Mouse (Mus musculus): ENCODE measurements around the gene Wrnip1. TPM values are rescaled to one million over a fixed set of nuclear protein-coding genes. Genes with fewer than 3 reads are reported as not detected.
A peak's percentile ranks its signal among the peaks of the same experiment; 100 is the strongest.
"Not testable (repeated sequence)": the region's sequence is repeated elsewhere in the genome, so short reads cannot be mapped to it uniquely, and the experiment has no call there.

Gene Wrnip1
- polyA plus RNA-seq, 1 experiment from 2014 or later = 7.9 TPM

DNA sequence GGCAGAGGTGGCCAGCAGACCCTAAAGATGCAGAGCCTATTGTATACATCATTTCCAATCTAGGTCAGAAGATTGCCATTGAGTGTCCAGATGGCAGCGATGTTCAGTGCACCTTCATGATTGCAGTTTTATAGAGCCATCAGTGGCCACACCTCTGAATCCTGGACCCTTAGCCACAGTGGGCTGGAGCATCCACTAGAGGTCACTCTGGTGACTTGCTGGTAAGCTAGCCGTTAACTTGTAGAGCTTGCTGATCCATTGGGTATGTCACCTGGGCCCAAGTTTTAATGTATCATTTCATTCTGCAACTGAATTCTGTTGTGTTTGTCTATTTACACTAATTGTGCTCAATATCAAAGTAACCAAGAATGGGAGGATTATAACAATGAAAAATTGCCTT, 63.8 kb downstream of the Wrnip1 start:
- TF ChIP-seq CTCF (IDR thresholded peaks at IDR 0.05; ENCODE audit: low read depth) (peak; percentile 45), EP300 (IDR thresholded peaks at IDR 0.05; ENCODE audit: low read depth) (no peak)
- ATAC-seq (no peak), DNase-seq (no peak)
- Histone ChIP-seq H3K9ac (replicated peaks) (no peak overlapping the region), H3K4me3 (ENCODE audit: low read depth, low read length) (no peak overlapping the region), H3K27ac (ENCODE audit: low read depth) (no peak overlapping the region), H3K36me3 (replicated peaks; ENCODE audit: insufficient read depth, low read length) (no peaks in the 10 kb centered on the region), H3K27me3 (ENCODE audit: insufficient read depth, low read length) (no peaks in the 10 kb centered on the region), H3K4me1 (ENCODE audit: insufficient read depth) (no peaks in the 10 kb centered on the region), H3K9me3 (ENCODE audit: low read length) (no peaks in the 10 kb centered on the region), H3K4me2 (ENCODE audit: low read depth, low read length) (no peak overlapping the region)
- WGBS (ENCODE audit: insufficient replicate concordance) = 53% methylated on average over 2 of the region's 2 CpGs

DNA sequence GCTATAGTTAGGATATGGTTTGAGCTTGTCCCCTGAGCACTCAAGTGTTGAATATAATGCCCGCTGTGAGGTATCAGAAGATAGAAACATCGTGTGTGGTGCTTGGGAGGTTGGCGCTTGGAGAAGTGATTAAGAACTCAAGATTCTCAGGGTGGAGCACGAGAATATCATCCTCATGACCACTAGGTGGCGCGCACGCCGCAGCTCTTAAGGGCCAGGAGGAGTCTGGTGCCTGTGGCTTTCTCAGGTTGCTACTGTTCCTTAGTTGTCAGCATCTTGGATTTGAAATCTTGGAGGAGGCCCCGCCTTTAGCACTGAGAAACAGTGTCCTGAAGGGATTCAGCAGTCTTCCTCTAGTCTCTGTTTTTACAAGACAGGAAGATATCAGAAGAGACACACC, 64.6 kb downstream of the Wrnip1 start:
- peak; percentile 38; the same call in 1 of the 2 replicates for ATAC-seq
- no peak overlapping the region for H3K4me2 ChIP-seq (ENCODE audit: low read depth, low read length)
- no peaks in the 10 kb centered on the region for H3K36me3 ChIP-seq (replicated peaks; ENCODE audit: insufficient read depth, low read length)
- WGBS (ENCODE audit: insufficient replicate concordance) = 8% methylated on average over 9 of the region's 9 CpGs
- TF ChIP-seq CTCF (IDR thresholded peaks at IDR 0.05; ENCODE audit: low read depth) (peak; percentile 92), EP300 (IDR thresholded peaks at IDR 0.05; ENCODE audit: low read depth) (no peak)
- H3K9ac ChIP-seq (replicated peaks) = no peak overlapping the region
- no peaks in the 10 kb centered on the region for H3K4me1 ChIP-seq (ENCODE audit: insufficient read depth)
- H3K4me3 ChIP-seq (ENCODE audit: low read depth, low read length) = no peak overlapping the region
- no peaks in the 10 kb centered on the region for H3K9me3 ChIP-seq (ENCODE audit: low read length)
- H3K27me3 ChIP-seq (ENCODE audit: insufficient read depth, low read length) = no peaks in the 10 kb centered on the region
- peak; percentile 72 for DNase-seq
- H3K27ac ChIP-seq (ENCODE audit: low read depth) = no peak overlapping the region

DNA sequence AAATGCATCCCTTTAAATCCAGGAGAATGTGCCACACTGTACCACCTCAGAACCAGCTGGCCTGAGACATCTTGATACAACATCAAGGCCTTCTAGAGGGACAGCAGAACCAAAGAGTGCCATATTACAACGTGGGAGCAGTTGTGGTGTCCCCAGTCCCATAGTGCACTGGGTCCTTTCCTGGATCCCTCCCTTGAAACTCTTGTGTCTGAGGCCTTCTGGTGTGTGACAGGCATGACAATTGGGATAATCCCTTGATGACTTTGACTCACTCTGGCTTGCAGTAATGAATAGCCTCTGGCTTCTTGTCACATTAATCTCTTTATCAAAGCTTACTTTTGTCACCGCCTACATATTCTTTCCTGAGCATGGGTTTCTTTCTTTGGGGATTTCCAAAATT, 65.2 kb downstream of the Wrnip1 start:
- TF ChIP-seq EP300 (IDR thresholded peaks at IDR 0.05; ENCODE audit: low read depth) (no peak), CTCF (IDR thresholded peaks at IDR 0.05; ENCODE audit: low read depth) (no peak)
- H3K27ac ChIP-seq (ENCODE audit: low read depth) = no peak overlapping the region
- ATAC-seq (no peak), DNase-seq (no peak)
- no peak overlapping the region for H3K9ac ChIP-seq (replicated peaks)
- no peaks in the 10 kb centered on the region for H3K9me3 ChIP-seq (ENCODE audit: low read length)
- H3K4me1 ChIP-seq (ENCODE audit: insufficient read depth) = no peaks in the 10 kb centered on the region
- no peak overlapping the region for H3K4me2 ChIP-seq (ENCODE audit: low read depth, low read length)
- no peaks in the 10 kb centered on the region for H3K27me3 ChIP-seq (ENCODE audit: insufficient read depth, low read length)
- WGBS (ENCODE audit: insufficient replicate concordance) = 51% methylated on average over 2 of the region's 2 CpGs
- H3K4me3 ChIP-seq (ENCODE audit: low read depth, low read length) = no peak overlapping the region
- H3K36me3 ChIP-seq (replicated peaks; ENCODE audit: insufficient read depth, low read length) = no peaks in the 10 kb centered on the region

DNA sequence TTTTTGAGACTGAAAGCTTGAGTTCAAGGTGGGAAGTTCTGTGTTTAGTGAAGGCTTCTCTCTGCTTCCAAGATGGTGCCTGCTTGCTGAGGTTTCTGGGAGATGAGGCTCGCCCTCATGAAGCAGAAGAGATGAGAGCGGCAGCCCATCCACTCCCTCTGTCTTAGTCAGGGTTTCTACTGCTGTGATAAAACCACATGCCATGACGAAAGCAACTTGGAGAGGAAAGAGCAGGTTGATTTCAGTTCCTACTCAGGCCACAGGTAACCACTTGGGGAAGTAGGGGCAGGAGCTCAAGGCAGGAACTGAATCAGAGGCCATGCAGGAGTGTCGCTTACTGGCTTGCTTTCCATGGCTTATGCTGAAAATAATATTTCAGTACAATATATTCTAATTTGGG, 66.4 kb downstream of the Wrnip1 start:
- not testable (repeated sequence) for ATAC-seq, DNase-seq
- WGBS (ENCODE audit: insufficient replicate concordance) = 41% methylated on average over 4 of the region's 4 CpGs

DNA sequence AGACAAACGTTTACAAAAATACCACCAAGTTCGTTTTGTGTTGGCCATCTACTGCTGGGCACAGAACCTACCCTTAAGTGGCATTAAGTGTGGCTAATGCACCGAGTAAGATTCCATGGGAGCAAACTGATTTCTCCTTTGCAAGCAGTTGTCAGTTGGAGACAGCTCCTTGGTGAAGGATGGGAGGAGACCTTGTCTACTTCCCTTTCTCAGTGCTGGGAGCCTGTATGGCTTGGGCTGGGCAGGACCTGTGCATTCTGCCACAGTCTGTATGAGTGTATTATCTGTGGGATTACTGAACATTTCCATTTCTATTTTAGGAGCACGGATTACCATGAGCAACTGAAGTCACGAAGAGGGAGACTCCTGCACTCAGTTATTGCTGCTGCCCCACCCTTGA, 67.0 kb downstream of the Wrnip1 start:
- Histone ChIP-seq H3K36me3 (replicated peaks; ENCODE audit: insufficient read depth, low read length) (no peaks in the 10 kb centered on the region), H3K27me3 (ENCODE audit: insufficient read depth, low read length) (no peaks in the 10 kb centered on the region), H3K4me3 (ENCODE audit: low read depth, low read length) (no peak overlapping the region), H3K4me2 (ENCODE audit: low read depth, low read length) (no peak overlapping the region), H3K9me3 (ENCODE audit: low read length) (no peaks in the 10 kb centered on the region), H3K27ac (ENCODE audit: low read depth) (no peak overlapping the region), H3K9ac (replicated peaks) (no peak overlapping the region), H3K4me1 (ENCODE audit: insufficient read depth) (no peaks in the 10 kb centered on the region)
- DNase-seq = no peak
- 42% methylated on average over 5 of the region's 5 CpGs for WGBS (ENCODE audit: insufficient replicate concordance)
- ATAC-seq = no peak
- TF ChIP-seq EP300 (IDR thresholded peaks at IDR 0.05; ENCODE audit: low read depth) = no peak
- no peak for TF ChIP-seq CTCF (IDR thresholded peaks at IDR 0.05; ENCODE audit: low read depth)

More for the DNA sequence above, 66.4 kb downstream of the Wrnip1 start:
- not testable (repeated sequence) for H3K9ac ChIP-seq (replicated peaks); H3K4me1 ChIP-seq (ENCODE audit: insufficient read depth); H3K4me3 ChIP-seq (ENCODE audit: low read depth, low read length); H3K27me3 ChIP-seq (ENCODE audit: insufficient read depth, low read length); H3K36me3 ChIP-seq (replicated peaks; ENCODE audit: insufficient read depth, low read length); H3K9me3 ChIP-seq (ENCODE audit: low read length); H3K27ac ChIP-seq (ENCODE audit: low read depth); H3K4me2 ChIP-seq (ENCODE audit: low read depth, low read length)

Other genes starting within 250 kb of the Wrnip1 start
- gene Mylk4, start 18.1 kb upstream of the Wrnip1 start, polyA plus RNA-seq (2015; fragmentation: Nextera tagmentation; extraction: Ambion mirVana) = 0.06 TPM in 1 of 2 replicates, not detected in the other
- not detected in 2 replicates for gene D930007J09Rik, start 811 bp downstream of the Wrnip1 start, polyA plus RNA-seq (2015; fragmentation: Nextera tagmentation; extraction: Ambion mirVana)
- gene Serpinb1a, start 49.1 kb downstream of the Wrnip1 start, polyA plus RNA-seq (2015; fragmentation: Nextera tagmentation; extraction: Ambion mirVana) = 50.4 and 50.7 TPM in 2 replicates
- not detected in 2 replicates for gene Serpinb1c, start 96.2 kb downstream of the Wrnip1 start, polyA plus RNA-seq (2015; fragmentation: Nextera tagmentation; extraction: Ambion mirVana)
- gene Serpinb6b, start 163.2 kb downstream of the Wrnip1 start, polyA plus RNA-seq (2015; fragmentation: Nextera tagmentation; extraction: Ambion mirVana) = 2.9 TPM in 2 replicates
- 1.7 and 2.2 TPM in 2 replicates for gene Serpinb9, start 201.2 kb downstream of the Wrnip1 start, polyA plus RNA-seq (2015; fragmentation: Nextera tagmentation; extraction: Ambion mirVana)
- 0.15 TPM in 1 of 2 replicates, not detected in the other for gene Serpinb9b, start 225.4 kb downstream of the Wrnip1 start, polyA plus RNA-seq (2015; fragmentation: Nextera tagmentation; extraction: Ambion mirVana)